Mouse (Mus musculus): ENCODE data around the gene Gm21973. TPM values are rescaled to one million over a fixed set of nuclear protein-coding genes. Genes with fewer than 3 reads are reported as not detected.

The Gm21973 gene
- polyA plus RNA-seq, 1 experiment from 2014 or later: not detected

- H3K9ac ChIP-seq (ENCODE audit: low read length): no peak overlapping the region
- no peak for ATAC-seq (ENCODE audit: low read depth)
- H3K9me3 ChIP-seq (ENCODE audit: control insufficient read depth, low read length): no peaks in the 10 kb centered on the region
- no peaks in the 10 kb centered on the region for H3K27me3 ChIP-seq (ENCODE audit: control insufficient read depth, insufficient read depth, low read depth, low read length)
- H3K36me3 ChIP-seq (ENCODE audit: control insufficient read depth, insufficient read depth, low read length): no peaks in the 10 kb centered on the region
- no peak overlapping the region for H3K27ac ChIP-seq (ENCODE audit: low read length)
- no peaks in the 10 kb centered on the region for H3K4me1 ChIP-seq (replicated peaks; ENCODE audit: control insufficient read depth, insufficient read depth, low read length)
- H3K4me3 ChIP-seq (ENCODE audit: low read length): no peak overlapping the region
- WGBS: 87% methylated on average over 3 of the region's 3 CpGs
- H3K4me2 ChIP-seq (ENCODE audit: low read depth, low read length): no peak overlapping the region
Observed at GRCm38 (mm10) chr15:10379757-10380458, 54.7 kb downstream of the Gm21973 start.

- no peak for ATAC-seq (ENCODE audit: low read depth)
- WGBS: 68% methylated on average over 2 of the region's 2 CpGs
Observed at GRCm38 (mm10) chr15:10387263-10387662, 62.1 kb downstream of the Gm21973 start.

GRCm38 (mm10) chr15:10399795-10400194, 74.6 kb downstream of the Gm21973 start:
- WGBS: 44% methylated on average over 2 of the region's 2 CpGs
- Histone ChIP-seq H3K36me3 (ENCODE audit: control insufficient read depth, insufficient read depth, low read length) (no peaks in the 10 kb centered on the region), H3K27me3 (ENCODE audit: control insufficient read depth, insufficient read depth, low read depth, low read length) (no peaks in the 10 kb centered on the region), H3K4me3 (ENCODE audit: low read length) (no peak overlapping the region), H3K9ac (ENCODE audit: low read length) (no peak overlapping the region), H3K4me1 (replicated peaks; ENCODE audit: control insufficient read depth, insufficient read depth, low read length) (no peaks in the 10 kb centered on the region), H3K9me3 (ENCODE audit: control insufficient read depth, low read length) (no peaks in the 10 kb centered on the region), H3K27ac (ENCODE audit: low read length) (no peak overlapping the region), H3K4me2 (ENCODE audit: low read depth, low read length) (no peak overlapping the region)
- ATAC-seq (ENCODE audit: low read depth): peak; percentile 89

More at GRCm38 (mm10) chr15:10387263-10387662, 62.1 kb downstream of the Gm21973 start:
- H3K27ac ChIP-seq (ENCODE audit: low read length): no peak overlapping the region
- H3K9ac ChIP-seq (ENCODE audit: low read length): no peak overlapping the region
- no peaks in the 10 kb centered on the region for H3K36me3 ChIP-seq (ENCODE audit: control insufficient read depth, insufficient read depth, low read length)
- H3K4me2 ChIP-seq (ENCODE audit: low read depth, low read length): no peak overlapping the region
- H3K27me3 ChIP-seq (ENCODE audit: control insufficient read depth, insufficient read depth, low read depth, low read length): no peaks in the 10 kb centered on the region
- no peaks in the 10 kb centered on the region for H3K9me3 ChIP-seq (ENCODE audit: control insufficient read depth, low read length)
- no peaks in the 10 kb centered on the region for H3K4me1 ChIP-seq (replicated peaks; ENCODE audit: control insufficient read depth, insufficient read depth, low read length)
- no peak overlapping the region for H3K4me3 ChIP-seq (ENCODE audit: low read length)

GRCm38 (mm10) chr15:10400415-10400814, 75.2 kb downstream of the Gm21973 start:
- no peaks in the 10 kb centered on the region for H3K36me3 ChIP-seq (ENCODE audit: control insufficient read depth, insufficient read depth, low read length)
- no peak overlapping the region for H3K4me3 ChIP-seq (ENCODE audit: low read length)
- H3K9ac ChIP-seq (ENCODE audit: low read length): no peak overlapping the region
- H3K27ac ChIP-seq (ENCODE audit: low read length): no peak overlapping the region
- 65% methylated on average over 3 of the region's 3 CpGs for WGBS
- H3K27me3 ChIP-seq (ENCODE audit: control insufficient read depth, insufficient read depth, low read depth, low read length): no peaks in the 10 kb centered on the region
- H3K4me1 ChIP-seq (replicated peaks; ENCODE audit: control insufficient read depth, insufficient read depth, low read length): no peaks in the 10 kb centered on the region
- H3K4me2 ChIP-seq (ENCODE audit: low read depth, low read length): no peak overlapping the region
- 0 out of 2 replicates have a peak, but pooled peaks have one; percentile 31 for ATAC-seq (ENCODE audit: low read depth)
- no peaks in the 10 kb centered on the region for H3K9me3 ChIP-seq (ENCODE audit: control insufficient read depth, low read length)

- H3K4me3 ChIP-seq (ENCODE audit: low read length): no peak overlapping the region
- H3K9me3 ChIP-seq (ENCODE audit: control insufficient read depth, low read length): no peaks in the 10 kb centered on the region
- H3K27me3 ChIP-seq (ENCODE audit: control insufficient read depth, insufficient read depth, low read depth, low read length): no peaks in the 10 kb centered on the region
- no peak for ATAC-seq (ENCODE audit: low read depth)
- no peak overlapping the region for H3K9ac ChIP-seq (ENCODE audit: low read length)
- no peak overlapping the region for H3K27ac ChIP-seq (ENCODE audit: low read length)
- H3K4me1 ChIP-seq (replicated peaks; ENCODE audit: control insufficient read depth, insufficient read depth, low read length): no peaks in the 10 kb centered on the region
- WGBS: 82% methylated on average over 3 of the region's 3 CpGs
- H3K4me2 ChIP-seq (ENCODE audit: low read depth, low read length): no peak overlapping the region
- no peaks in the 10 kb centered on the region for H3K36me3 ChIP-seq (ENCODE audit: control insufficient read depth, insufficient read depth, low read length)
Observed at GRCm38 (mm10) chr15:10409842-10410241, 84.7 kb downstream of the Gm21973 start.

GRCm38 (mm10) chr15:10410881-10411280, 85.7 kb downstream of the Gm21973 start:
- Histone ChIP-seq H3K27ac (ENCODE audit: low read length) (no peak overlapping the region), H3K27me3 (ENCODE audit: control insufficient read depth, insufficient read depth, low read depth, low read length) (no peaks in the 10 kb centered on the region), H3K36me3 (ENCODE audit: control insufficient read depth, insufficient read depth, low read length) (no peaks in the 10 kb centered on the region), H3K4me1 (replicated peaks; ENCODE audit: control insufficient read depth, insufficient read depth, low read length) (no peaks in the 10 kb centered on the region), H3K9me3 (ENCODE audit: control insufficient read depth, low read length) (no peaks in the 10 kb centered on the region), H3K4me3 (ENCODE audit: low read length) (no peak overlapping the region), H3K4me2 (ENCODE audit: low read depth, low read length) (no peak overlapping the region), H3K9ac (ENCODE audit: low read length) (no peak overlapping the region)
- WGBS: 70% methylated on average over 2 of the region's 2 CpGs
- ATAC-seq (ENCODE audit: low read depth): no peak

GRCm38 (mm10) chr15:10413656-10414055, 88.5 kb downstream of the Gm21973 start:
- Histone ChIP-seq H3K27me3 (ENCODE audit: control insufficient read depth, insufficient read depth, low read depth, low read length) (no peaks in the 10 kb centered on the region), H3K4me3 (ENCODE audit: low read length) (no peak overlapping the region), H3K27ac (ENCODE audit: low read length) (no peak overlapping the region), H3K9ac (ENCODE audit: low read length) (no peak overlapping the region), H3K4me2 (ENCODE audit: low read depth, low read length) (no peak overlapping the region), H3K9me3 (ENCODE audit: control insufficient read depth, low read length) (no peaks in the 10 kb centered on the region), H3K4me1 (replicated peaks; ENCODE audit: control insufficient read depth, insufficient read depth, low read length) (no peaks in the 10 kb centered on the region), H3K36me3 (ENCODE audit: control insufficient read depth, insufficient read depth, low read length) (no peaks in the 10 kb centered on the region)
- no peak for ATAC-seq (ENCODE audit: low read depth)
- WGBS: 86% methylated on average over 6 of the region's 6 CpGs

GRCm38 (mm10) chr15:10421138-10421784, 96.1 kb downstream of the Gm21973 start:
- Histone ChIP-seq H3K27ac (ENCODE audit: low read length) (no peak overlapping the region), H3K9me3 (ENCODE audit: control insufficient read depth, low read length) (no peaks in the 10 kb centered on the region), H3K4me1 (replicated peaks; ENCODE audit: control insufficient read depth, insufficient read depth, low read length) (no peaks in the 10 kb centered on the region), H3K4me2 (ENCODE audit: low read depth, low read length) (no peak overlapping the region), H3K36me3 (ENCODE audit: control insufficient read depth, insufficient read depth, low read length) (no peaks in the 10 kb centered on the region), H3K4me3 (ENCODE audit: low read length) (no peak overlapping the region), H3K27me3 (ENCODE audit: control insufficient read depth, insufficient read depth, low read depth, low read length) (no peaks in the 10 kb centered on the region), H3K9ac (ENCODE audit: low read length) (no peak overlapping the region)
- no peak for ATAC-seq (ENCODE audit: low read depth)
- WGBS: 33% methylated on average over 7 of the region's 7 CpGs

- no peak overlapping the region for H3K27ac ChIP-seq (ENCODE audit: low read length)
- H3K9ac ChIP-seq (ENCODE audit: low read length): no peak overlapping the region
- no peak for ATAC-seq (ENCODE audit: low read depth)
- H3K9me3 ChIP-seq (ENCODE audit: control insufficient read depth, low read length): no peaks in the 10 kb centered on the region
- H3K4me3 ChIP-seq (ENCODE audit: low read length): no peak overlapping the region
- WGBS: 69% methylated on average over 1 of the region's 1 CpGs
- no peaks in the 10 kb centered on the region for H3K4me1 ChIP-seq (replicated peaks; ENCODE audit: control insufficient read depth, insufficient read depth, low read length)
- no peak overlapping the region for H3K4me2 ChIP-seq (ENCODE audit: low read depth, low read length)
- H3K27me3 ChIP-seq (ENCODE audit: control insufficient read depth, insufficient read depth, low read depth, low read length): no peaks in the 10 kb centered on the region
- H3K36me3 ChIP-seq (ENCODE audit: control insufficient read depth, insufficient read depth, low read length): no peaks in the 10 kb centered on the region
Observed at GRCm38 (mm10) chr15:10421785-10422144, 96.6 kb downstream of the Gm21973 start.
